Mouse (Mus musculus): ENCODE results near the gene Fbp1.

- TF ChIP-seq CHD2 (IDR thresholded peaks at IDR 0.05; ENCODE audit: low read depth, low read length) (no peak; the same call in 1 of the 2 replicates), MAFK (IDR thresholded peaks at IDR 0.05; ENCODE audit: insufficient read depth, low read depth, low read length) (no peak), HCFC1 (IDR thresholded peaks at IDR 0.05; ENCODE audit: borderline replicate concordance, insufficient read depth, low read length) (no peak), ZNF384 (IDR thresholded peaks at IDR 0.05; ENCODE audit: low read depth, low read length) (peak; percentile 70; the same call in 1 of the 2 replicates), ZC3H11A (IDR thresholded peaks at IDR 0.05; ENCODE audit: borderline replicate concordance, low read depth, low read length) (no peak)
Measured at GRCm38 (mm10) chr13:62855396-62856304, 32.4 kb downstream of the Fbp1 start.
